Mouse (Mus musculus) CH12.LX (cell line): Measurements from ENCODE around the gene Cyp8b1. TPM values are rescaled to one million over a fixed set of nuclear protein-coding genes. Genes with fewer than 3 reads are reported as not detected.

ENCODE experiments used
- DNase-seq: peaks from one replicate; pipeline ENCODE4 v3.0.0-alpha.2; 2013; ENCODE audit errors: extremely low read depth
- H3K27ac ChIP-seq: 2 replicates; pipeline ENCODE4 v1.5.1; 2012; ENCODE audit warnings: low read depth, mild to moderate bottlenecking, control low read depth, moderate library complexity; ENCODE audit not compliant: insufficient read depth
- H3K27me3 ChIP-seq: replicated peaks from 2 replicates; pipeline ENCODE3; 2012; ENCODE audit warnings: inconsistent platforms
- H3K36me3 ChIP-seq, 2 experiments: replicated peaks in 1 of 2; 2 replicates each; pipeline versions ENCODE3 to v1.6.1; 2012; ENCODE audit warnings: inconsistent platforms in 1 of 2, low read length in 1 of 2, mild to moderate bottlenecking in 1 of 2, mixed read lengths in 1 of 2, moderate library complexity in 1 of 2; ENCODE audit not compliant: control insufficient read depth in 1 of 2, insufficient read depth in 1 of 2
- H3K4me1 ChIP-seq, 2 experiments: 2 replicates each; pipeline ENCODE4 v1.6.1; 2012; ENCODE audit warnings: inconsistent platforms in 1 of 2, moderate library complexity in 1 of 2; ENCODE audit not compliant: insufficient read depth in 2 of 2, control insufficient read depth in 1 of 2
- H3K4me2 ChIP-seq: 2 replicates; pipeline ENCODE4 v1.6.1; 2012; ENCODE audit warnings: low read depth, mild to moderate bottlenecking, control low read depth; ENCODE audit not compliant: poor library complexity, insufficient read depth, severe bottlenecking
- H3K4me3 ChIP-seq, 3 experiments: fragments of 150-350 bp in 1 of 3; sonication (generic) in 1 of 3; replicated peaks in 1 of 3; 2 replicates each; pipeline versions ENCODE3 to v1.5.1; 2011 to 2012; ENCODE audit warnings: low read depth in 2 of 3, low read length in 2 of 3, mild to moderate bottlenecking in 2 of 3, moderate library complexity in 2 of 3, control low read depth in 1 of 3, improper control_type of control experiment in 1 of 3, inconsistent platforms in 1 of 3, mixed read lengths in 1 of 3; ENCODE audit not compliant: poor library complexity in 1 of 3
- H3K79me2 ChIP-seq: replicated peaks from 2 replicates; pipeline ENCODE4 v1.6.1; 2012; ENCODE audit warnings: mild to moderate bottlenecking, moderate library complexity; ENCODE audit not compliant: control insufficient read depth, poor library complexity, insufficient read depth, severe bottlenecking; ENCODE audit errors: extremely low read depth
- H3K9ac ChIP-seq: 2 replicates; pipeline ENCODE4 v1.6.1; 2012; ENCODE audit warnings: low read depth, mild to moderate bottlenecking, control low read depth, moderate library complexity; ENCODE audit not compliant: insufficient read depth
- H3K9me3 ChIP-seq: replicated peaks from 2 replicates; pipeline ENCODE3; 2012; ENCODE audit warnings: low read length, inconsistent platforms, mixed read lengths
- CHD2 ChIP-seq: IDR thresholded peaks from 2 replicates; pipeline ENCODE4 v1.6.1; 2011; ENCODE audit warnings: low read length, improper control_type of control experiment
- E2F4 ChIP-seq: IDR thresholded peaks from 2 replicates; pipeline ENCODE4 v1.6.1; 2011; ENCODE audit warnings: low read depth, low read length, improper control_type of control experiment; ENCODE audit not compliant: insufficient replicate concordance
- ELF1 ChIP-seq: IDR thresholded peaks from 2 replicates; pipeline ENCODE4 v1.6.1; 2014; ENCODE audit warnings: low read depth, mild to moderate bottlenecking, inconsistent platforms, low read length, improper control_type of control experiment
- ETS1 ChIP-seq: conservative IDR thresholded peaks from 2 replicates; pipeline ENCODE4 v1.6.1; 2012; ENCODE audit warnings: low read depth, mild to moderate bottlenecking, inconsistent platforms, low read length, improper control_type of control experiment, moderate library complexity
- GABPA ChIP-seq: IDR thresholded peaks from 2 replicates; pipeline ENCODE4 v1.6.1; 2012; ENCODE audit warnings: low read depth, low read length, improper control_type of control experiment, inconsistent platforms; ENCODE audit not compliant: insufficient replicate concordance
- HCFC1 ChIP-seq: IDR thresholded peaks from 2 replicates; pipeline ENCODE4 v1.6.1; 2012; ENCODE audit warnings: low read depth, mild to moderate bottlenecking, inconsistent platforms, low read length, improper control_type of control experiment
- MEF2A ChIP-seq: IDR thresholded peaks from 2 replicates; pipeline ENCODE4 v1.6.1; 2014; ENCODE audit warnings: low read depth, mild to moderate bottlenecking, inconsistent platforms, low read length, improper control_type of control experiment, borderline replicate concordance
- NRF1 ChIP-seq: IDR thresholded peaks from 2 replicates; pipeline ENCODE4 v1.6.1; 2014; ENCODE audit warnings: low read depth, mild to moderate bottlenecking, inconsistent platforms, low read length, improper control_type of control experiment, moderate library complexity
- RCOR1 ChIP-seq: conservative IDR thresholded peaks from 2 replicates; pipeline ENCODE4 v1.6.1; 2012; ENCODE audit warnings: low read depth, mild to moderate bottlenecking, inconsistent platforms, low read length, improper control_type of control experiment
- TCF12 ChIP-seq: IDR thresholded peaks from 2 replicates; pipeline ENCODE4 v1.6.1; 2014; ENCODE audit warnings: low read depth, mild to moderate bottlenecking, inconsistent platforms, low read length, improper control_type of control experiment
- USF1 ChIP-seq: IDR thresholded peaks from 2 replicates; pipeline ENCODE4 v1.6.1; 2014; ENCODE audit warnings: low read depth, mild to moderate bottlenecking, inconsistent platforms, low read length, improper control_type of control experiment
- ZC3H11A ChIP-seq: IDR thresholded peaks from 2 replicates; pipeline ENCODE4 v1.6.1; 2012; ENCODE audit warnings: low read depth, mild to moderate bottlenecking, inconsistent platforms, low read length, improper control_type of control experiment
- ZNF384 ChIP-seq: IDR thresholded peaks from 2 replicates; pipeline ENCODE4 v1.6.1; 2012; ENCODE audit warnings: low read depth, low read length, improper control_type of control experiment, inconsistent platforms
- dilution Hi-C: fragments of 300-500 bp; cut with MboI; formaldehyde crosslinking; loops from 2 replicates; pipeline ENCODE4 v1.14.3; 2020; ENCODE audit warnings: low sequenced_read_pairs; ENCODE audit not compliant: extremely low pct_unique_long_range_greater_than_20kb, extremely low pct_ligation_motif_present
- in situ Hi-C: fragments of 300-500 bp; cut with MboI; formaldehyde crosslinking; loops from 3 replicates; pipeline ENCODE4 v1.14.3; 2019; ENCODE audit warnings: low sequenced_read_pairs, low pct_ligation_motif_present, low pct_unique_long_range_greater_than_20kb, mixed read lengths
- polyA plus RNA-seq: library from polyadenylated mRNA; unstranded; fragments of >175 nt; gene quantifications from 2 replicates; pipeline ENCODE4 v1.2.1, GENCODE M21; 2012; ENCODE audit warnings: low read depth; ENCODE audit not compliant: insufficient read length
- total RNA-seq, 2 experiments: library from RNA; depleted of rRNA; stranded (reverse); fragments of 300-350 nt in 1 of 2; fragments of >200 nt in 1 of 2; gene quantifications; 2 replicates each; pipeline ENCODE4 v1.2.3; 2012 to 2014

Gene Cyp8b1
- total and polyA plus RNA-seq, 3 experiments, result 0.27 TPM; not detected in 2

GRCm38 (mm10) chr9:121895392-121895993 is 20.6 kb downstream of the Cyp8b1 start:
- Histone ChIP-seq H3K9me3 (no peaks in the 10 kb centered on the region), H3K79me2 (no peaks in the 10 kb centered on the region), H3K4me3 (no peak overlapping the region), H3K9ac (no peak overlapping the region), H3K27me3 (no peaks in the 10 kb centered on the region), H3K4me2 (no peak overlapping the region), H3K27ac (no peak overlapping the region), H3K36me3 (peaks cover 0 to 14% of the 10 kb centered on the region in 2 experiments), H3K4me1 (peaks cover 35 to 67% of the 10 kb centered on the region in 2 experiments)
- in situ Hi-C loops (no loop called here), dilution Hi-C loops (no loop called here)
- DNase-seq, result no peak
- peak; percentile 72; the same call in 1 of the 2 replicates for TF ChIP-seq TCF12
- TF ChIP-seq MEF2A, result no peak
- TF ChIP-seq ZNF384, result peak; percentile 91
- peak; percentile 47 for TF ChIP-seq ETS1

GRCm38 (mm10) chr9:121894447-121894846 is 21.7 kb downstream of the Cyp8b1 start:
- H3K79me2 ChIP-seq, result no peaks in the 10 kb centered on the region
- no peak overlapping the region for H3K9ac ChIP-seq
- in situ Hi-C loops, result no loop called here
- no peak overlapping the region for H3K4me2 ChIP-seq
- dilution Hi-C loops, result no loop called here
- peaks cover 0 to 14% of the 10 kb centered on the region in 2 experiments for H3K36me3 ChIP-seq
- no peaks in the 10 kb centered on the region for H3K27me3 ChIP-seq
- DNase-seq, result no peak
- no peak overlapping the region for H3K27ac ChIP-seq
- H3K4me1 ChIP-seq, result peaks cover 31 to 61% of the 10 kb centered on the region in 2 experiments
- H3K9me3 ChIP-seq, result no peaks in the 10 kb centered on the region
- TF ChIP-seq USF1 (no peak), ELF1 (no peak), RCOR1 (no peak), GABPA (no peak), HCFC1 (no peak), MEF2A (no peak), ZC3H11A (no peak), E2F4 (no peak), CHD2 (no peak), NRF1 (no peak), ZNF384 (no peak)
- H3K4me3 ChIP-seq, result no peak overlapping the region
